In the genomic region with DNA sequence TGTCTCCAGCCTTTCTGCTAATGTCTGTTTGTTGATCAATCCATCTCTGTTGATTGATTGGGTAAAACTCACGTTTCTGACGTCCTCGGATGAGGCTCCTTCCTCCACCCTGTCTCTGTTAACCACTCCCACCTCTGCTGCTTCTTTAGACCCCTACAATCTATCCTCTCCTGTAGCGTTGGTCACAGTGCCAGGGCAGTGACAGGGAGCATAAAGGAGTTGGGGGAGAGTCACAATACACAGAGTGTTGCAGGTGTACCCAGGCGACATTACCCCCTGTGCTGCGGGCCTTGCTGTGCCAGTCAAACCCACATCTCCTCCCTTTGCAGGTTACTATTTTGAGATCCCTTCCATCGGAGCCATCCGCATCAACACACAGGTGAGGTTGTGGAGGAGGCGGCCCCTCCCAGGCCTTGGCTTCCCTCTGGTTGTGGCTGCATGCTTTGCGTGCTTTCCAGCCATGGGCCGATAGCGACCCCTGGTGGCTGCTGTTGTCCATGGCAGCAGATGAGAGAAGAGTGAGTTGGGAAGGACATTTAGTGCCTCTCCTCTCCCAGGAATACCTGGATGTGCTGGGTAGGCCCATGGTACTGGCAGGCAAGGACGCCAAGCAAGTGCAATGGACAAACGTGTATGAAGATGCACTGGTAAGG, we compare ENCODE assay signal across 8 mouse cellular contexts. TPM values are rescaled to one million over a fixed set of nuclear protein-coding genes. Genes with fewer than 3 reads are reported as not detected.
DNase-seq lines count a peak whose midpoint lies in the region; ATAC-seq and TF ChIP-seq lines count a peak whose summit lies in the region.

No protein-coding gene starts in this region.

- peak; percentile 81 for DNase-seq in NIH3T3 (ENCODE audit: low read depth)
- peak; percentile 88 to 94 for DNase-seq in cerebellum, adult 18-20 months
- DNase-seq in forelimb bud, embryonic 11.5 days (ENCODE audit: low read depth, low spot score) = peak; percentile 79
- peak; percentile 91 for DNase-seq in hindbrain, embryonic 14.5 days (ENCODE audit: low spot score)
- peak; percentile 87 to 92 for DNase-seq in left cerebral cortex, adult 2 months (ENCODE audit: extremely low spot score in 1 of 2, low spot score in 2 of 2)
- peak; percentile 88 for DNase-seq in mesoderm, embryonic 11.5 days (ENCODE audit: low read depth, low spot score)
- DNase-seq in right cerebral cortex, postnatal 14 days = peak; percentile 90
- peak; percentile 82 for DNase-seq in urinary bladder, postnatal 14 days (ENCODE audit: low spot score)

- peaks cover 14% of the 10 kb centered on the region; the same call in 1 of the 2 replicates for H3K36me3 ChIP-seq in hindbrain, embryonic 14.5 days (replicated peaks; ENCODE audit: control insufficient read depth, insufficient read depth)

- 25% methylated on average over 14 of the region's 14 CpGs for WGBS in hindbrain, embryonic 14.5 days

- peak; percentile 41; the same call in 1 of the 2 replicates for ATAC-seq in hindbrain, embryonic 14.5 days (ENCODE audit: low FRiP score)

- intact Hi-C loops in left cerebral cortex, adult 2 months (cut with DNase I) = loop anchor here (1.0 to 5.0 kb wide), 3 partner anchors 148 to 222 kb away; no protein-coding TSS in a partner anchor

- H3K9me3 ChIP-seq in hindbrain, embryonic 14.5 days (ENCODE audit: control insufficient read depth, low read length) = no peaks in the 10 kb centered on the region

- no peak overlapping the region for H3K4me2 ChIP-seq in hindbrain, embryonic 14.5 days (replicated peaks)

- H3K4me1 ChIP-seq in hindbrain, embryonic 14.5 days (replicated peaks; ENCODE audit: control insufficient read depth, insufficient read depth, low read length) = peaks cover 36% of the 10 kb centered on the region

- TF ChIP-seq CTCF in left cerebral cortex, adult 2 months (IDR thresholded peaks at IDR 0.05) = peak; percentile 100

- 0 out of 2 replicates have a peak overlapping the region, but pooled peaks have one; percentile 21 for H3K27ac ChIP-seq in hindbrain, embryonic 14.5 days
- H3K27ac ChIP-seq in left cerebral cortex, adult 2 months = no peak overlapping the region

- peak overlapping the region; percentile 32; the same call in 1 of the 2 replicates for H3K9ac ChIP-seq in hindbrain, embryonic 14.5 days

- no peaks in the 10 kb centered on the region for H3K27me3 ChIP-seq in hindbrain, embryonic 14.5 days (ENCODE audit: control insufficient read depth, insufficient read depth, low read length)

- no peak overlapping the region for H3K4me3 ChIP-seq in hindbrain, embryonic 14.5 days (replicated peaks; ENCODE audit: low read length)
- no peak overlapping the region for H3K4me3 ChIP-seq in left cerebral cortex, adult 2 months

RNA-seq across cellular contexts. Expression of a gene that starts 19.3 kb away (rescaled TPM):
- 47.1 and 51.7 TPM in 2 replicates for polyA plus RNA-seq in hindbrain, embryonic 14.5 days (2014; fragmentation: Nextera tagmentation; extraction: Ambion mirVana)
- 10 to 100 TPM; 35.3 to 35.6 TPM for total RNA-seq in left cerebral cortex, adult 2 months (2021)

RNA-seq across cellular contexts. Expression of a gene that starts 27.6 kb away (rescaled TPM):
- 44.9 and 49.3 TPM in 2 replicates for polyA plus RNA-seq in hindbrain, embryonic 14.5 days (2014; fragmentation: Nextera tagmentation; extraction: Ambion mirVana)
- total RNA-seq in left cerebral cortex, adult 2 months (2021) = 10 to 100 TPM; 14.7 to 16.7 TPM

RNA-seq across cellular contexts. Expression of a gene that starts 27.6 kb away (rescaled TPM):
- polyA plus RNA-seq in hindbrain, embryonic 14.5 days (2014; fragmentation: Nextera tagmentation; extraction: Ambion mirVana) = 65.8 and 71.4 TPM in 2 replicates
- total RNA-seq in left cerebral cortex, adult 2 months (2021) = 10 to 100 TPM; 39.7 to 48.3 TPM

RNA-seq across cellular contexts. Expression of a gene that starts 32.7 kb away (rescaled TPM):
- polyA plus RNA-seq in hindbrain, embryonic 14.5 days (2014; fragmentation: Nextera tagmentation; extraction: Ambion mirVana) = 3.3 TPM in 2 replicates
- 1 to 10 TPM; 3.8 to 4.7 TPM for total RNA-seq in left cerebral cortex, adult 2 months (2021)

RNA-seq across cellular contexts. Expression of a gene that starts 36.9 kb away (rescaled TPM):
- polyA plus RNA-seq in hindbrain, embryonic 14.5 days (2014; fragmentation: Nextera tagmentation; extraction: Ambion mirVana) = 32.6 and 33.5 TPM in 2 replicates
- total RNA-seq in left cerebral cortex, adult 2 months (2021) = 10 to 100 TPM; 19.7 to 20.5 TPM
